Mouse (Mus musculus) MEL (cell line): Measurements from ENCODE around the gene Tapt1. TPM values are rescaled to one million over a fixed set of nuclear protein-coding genes. Genes with fewer than 3 reads are reported as not detected.

ENCODE experiments used
- DNase-seq: peaks from one replicate; pipeline ENCODE4 v3.0.0; 2011; ENCODE audit warnings: low read depth, low spot score
- H3K27ac ChIP-seq: 2 replicates; pipeline ENCODE4 v1.5.1; 2012; ENCODE audit warnings: low read depth, mild to moderate bottlenecking, control low read depth, low read length, moderate library complexity; ENCODE audit not compliant: control insufficient read depth
- H3K27me3 ChIP-seq, 2 experiments: fragments of 150-350 bp in 1 of 2; sonication (generic) in 1 of 2; 2 replicates each; pipeline ENCODE4 v1.6.1; 2012; ENCODE audit warnings: low read length in 2 of 2, mild to moderate bottlenecking in 2 of 2, improper control_type of control experiment in 1 of 2, moderate library complexity in 1 of 2; ENCODE audit not compliant: insufficient read depth in 2 of 2, control insufficient read depth in 1 of 2
- H3K36me3 ChIP-seq, 2 experiments: 2 replicates each; pipeline ENCODE4 v1.6.1; 2012 to 2014; ENCODE audit warnings: low read length in 2 of 2, improper control_type of control experiment in 1 of 2, inconsistent platforms in 1 of 2, mild to moderate bottlenecking in 1 of 2; ENCODE audit not compliant: insufficient read depth in 2 of 2, control insufficient read depth in 1 of 2
- H3K4me1 ChIP-seq, 2 experiments: fragments of 150-350 bp in 1 of 2; sonication (generic) in 1 of 2; 2 replicates each; pipeline ENCODE4 v1.6.1; 2012; ENCODE audit warnings: low read length in 2 of 2, improper control_type of control experiment in 1 of 2, mild to moderate bottlenecking in 1 of 2; ENCODE audit not compliant: insufficient read depth in 2 of 2, control insufficient read depth in 1 of 2
- H3K4me3 ChIP-seq, 2 experiments: fragments of 150-350 bp in 1 of 2; sonication (generic) in 1 of 2; 2 replicates each; pipeline ENCODE4 v1.5.1; 2012; ENCODE audit warnings: low read depth in 2 of 2, low read length in 2 of 2, mild to moderate bottlenecking in 2 of 2, moderate library complexity in 2 of 2, control low read depth in 1 of 2, improper control_type of control experiment in 1 of 2; ENCODE audit not compliant: control insufficient read depth in 1 of 2, insufficient read depth in 1 of 2
- H3K79me2 ChIP-seq: 2 replicates; pipeline ENCODE4 v1.6.1; 2012; ENCODE audit warnings: mild to moderate bottlenecking, low read length, moderate library complexity; ENCODE audit not compliant: control insufficient read depth, poor library complexity, insufficient read depth
- H3K9ac ChIP-seq: 2 replicates; pipeline ENCODE4 v1.6.1; 2012; ENCODE audit warnings: low read depth, mild to moderate bottlenecking, control low read depth, low read length, moderate library complexity; ENCODE audit not compliant: control insufficient read depth, poor library complexity, severe bottlenecking
- H3K9me3 ChIP-seq: fragments of 150-350 bp; sonication (generic); replicated peaks from 2 replicates; pipeline ENCODE4 v1.6.1; 2012; ENCODE audit warnings: mild to moderate bottlenecking, low read length, improper control_type of control experiment, moderate library complexity; ENCODE audit not compliant: insufficient read depth
- BHLHE40 ChIP-seq: IDR thresholded peaks from 2 replicates; pipeline ENCODE4 v1.6.1; 2012; ENCODE audit warnings: low read depth, mild to moderate bottlenecking, inconsistent platforms, low read length, improper control_type of control experiment, borderline replicate concordance
- CTCF ChIP-seq, 3 experiments: IDR thresholded peaks in 2 of 3; conservative IDR thresholded peaks in 1 of 3; 2 replicates each; pipeline ENCODE4 v1.5.1; 2011 to 2012; ENCODE audit warnings: low read length in 3 of 3, low read depth in 2 of 3, mild to moderate bottlenecking in 2 of 3, improper control_type of control experiment in 1 of 3, inconsistent platforms in 1 of 3, mixed read lengths in 1 of 3, moderate library complexity in 1 of 3; ENCODE audit not compliant: control insufficient read depth in 1 of 3, insufficient read depth in 1 of 3, poor library complexity in 1 of 3, severe bottlenecking in 1 of 3
- EP300 ChIP-seq, 2 experiments: IDR thresholded peaks; 2 replicates each; pipeline ENCODE4 v1.6.1; 2011; ENCODE audit warnings: improper control_type of control experiment in 2 of 2, low read length in 2 of 2, low read depth in 1 of 2, mild to moderate bottlenecking in 1 of 2
- ETS1 ChIP-seq: IDR thresholded peaks from 2 replicates; pipeline ENCODE4 v1.6.1; 2012; ENCODE audit warnings: low read depth, mild to moderate bottlenecking, inconsistent platforms, low read length, improper control_type of control experiment, moderate library complexity
- GABPA ChIP-seq: IDR thresholded peaks from 2 replicates; pipeline ENCODE4 v1.6.1; 2012; ENCODE audit warnings: low read depth, mild to moderate bottlenecking, inconsistent platforms, low read length, improper control_type of control experiment, moderate library complexity
- GATA1 ChIP-seq: IDR thresholded peaks from 2 replicates; pipeline ENCODE4 v1.6.1; 2011; ENCODE audit warnings: low read depth, low read length, improper control_type of control experiment
- MAFK ChIP-seq: IDR thresholded peaks from 2 replicates; pipeline ENCODE4 v1.6.1; 2011; ENCODE audit warnings: low read depth, mild to moderate bottlenecking, low read length, improper control_type of control experiment, borderline replicate concordance
- MEF2A ChIP-seq: IDR thresholded peaks from 2 replicates; pipeline ENCODE4 v1.6.1; 2014; ENCODE audit warnings: low read depth, mild to moderate bottlenecking, inconsistent platforms, low read length, improper control_type of control experiment; ENCODE audit not compliant: poor library complexity, insufficient replicate concordance, severe bottlenecking; ENCODE audit errors: extremely low read depth
- MYB ChIP-seq: IDR thresholded peaks from 2 replicates; pipeline ENCODE4 v1.6.1; 2011; ENCODE audit warnings: mild to moderate bottlenecking, low read depth, low read length, improper control_type of control experiment
- POLR2AphosphoS2 ChIP-seq: IDR thresholded peaks from 2 replicates; pipeline ENCODE4 v1.6.1; 2011; ENCODE audit warnings: low read length, improper control_type of control experiment
- POLR2AphosphoS5 ChIP-seq: IDR thresholded peaks from 2 replicates; pipeline ENCODE4 v1.6.1; 2012; ENCODE audit warnings: low read depth, borderline replicate concordance, mild to moderate bottlenecking, inconsistent platforms, low read length, moderate library complexity, mixed read lengths
- RAD21 ChIP-seq: IDR thresholded peaks from 2 replicates; pipeline ENCODE4 v1.6.1; 2011; ENCODE audit warnings: mild to moderate bottlenecking, low read depth, low read length, improper control_type of control experiment
- RCOR1 ChIP-seq: IDR thresholded peaks from 2 replicates; pipeline ENCODE4 v1.6.1; 2012; ENCODE audit warnings: low read depth, mild to moderate bottlenecking, inconsistent platforms, low read length, improper control_type of control experiment
- SMC3 ChIP-seq: IDR thresholded peaks from 2 replicates; pipeline ENCODE4 v1.6.1; 2011; ENCODE audit warnings: low read depth, low read length, improper control_type of control experiment
- TBP ChIP-seq: IDR thresholded peaks from 2 replicates; pipeline ENCODE4 v1.8.0; 2011; ENCODE audit warnings: low read depth, low read length, improper control_type of control experiment
- ZKSCAN1 ChIP-seq: IDR thresholded peaks from 2 replicates; pipeline ENCODE4 v1.6.1; 2012; ENCODE audit warnings: low read depth, mild to moderate bottlenecking, inconsistent platforms, low read length, improper control_type of control experiment, moderate library complexity
- ZNF384 ChIP-seq: IDR thresholded peaks from 2 replicates; pipeline ENCODE4 v1.6.1; 2012; ENCODE audit warnings: low read depth, mild to moderate bottlenecking, inconsistent platforms, low read length, improper control_type of control experiment
- polyA plus RNA-seq, 2 experiments: library from polyadenylated mRNA; stranded (reverse) in 1 of 2; unstranded in 1 of 2; fragments of >175 nt in 1 of 2; fragments of >200 nt in 1 of 2; gene quantifications; 2 replicates each; pipeline versions ENCODE4 v1.2.1 to v1.2.4; 2012; ENCODE audit warnings: low replicate concordance in 2 of 2, low read depth in 1 of 2; ENCODE audit not compliant: insufficient read length in 2 of 2, insufficient read depth in 1 of 2, missing spikeins in 1 of 2
- total RNA-seq: library from RNA; depleted of rRNA; stranded (reverse); fragments of 300-350 nt; gene quantifications from 2 replicates; pipeline ENCODE4 v1.2.3, GENCODE M21; 2012

Tapt1 gene
- total and polyA plus RNA-seq, 3 experiments = 47.0 to 64.6 TPM; not detected in 1

DNA sequence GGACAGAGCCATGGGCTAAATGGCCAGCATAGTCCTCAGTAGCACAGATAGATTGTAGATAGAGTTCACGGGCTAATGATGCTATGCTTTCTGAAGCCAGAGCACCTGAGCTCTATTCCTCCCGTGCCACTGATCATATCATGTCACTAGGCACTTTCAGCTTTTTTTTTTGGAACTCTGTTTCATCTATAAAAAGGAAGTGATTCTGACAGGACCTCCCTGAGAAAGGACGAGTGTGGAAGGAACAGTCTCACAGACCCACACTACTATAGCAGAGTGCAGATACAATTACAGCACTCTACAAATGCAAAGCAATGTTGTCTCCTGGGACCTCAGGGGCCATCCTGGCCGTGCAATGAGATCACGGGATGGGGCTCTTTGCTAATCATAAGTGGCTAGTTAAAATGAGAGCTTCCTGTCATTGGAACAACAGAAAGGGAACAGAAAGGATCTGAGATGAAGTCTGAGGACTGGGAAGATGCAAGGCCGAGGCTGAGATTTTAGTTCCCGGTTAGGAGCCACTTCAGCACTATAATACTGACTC, 62.1 kb downstream of the Tapt1 start:
- Histone ChIP-seq H3K9ac (no peak overlapping the region), H3K36me3 (no peaks in the 10 kb centered on the region), H3K9me3 (no peaks in the 10 kb centered on the region), H3K27ac (no peak overlapping the region), H3K4me3 (no peak overlapping the region), H3K4me1 (no peaks in the 10 kb centered on the region), H3K27me3 (0 out of 4 replicates have a peak, but pooled peaks cover 0 to under 1% of the 10 kb centered on the region in 2 experiments), H3K79me2 (no peaks in the 10 kb centered on the region)
- no peak for TF ChIP-seq GATA1
- no peak for TF ChIP-seq POLR2AphosphoS2
- no peak for DNase-seq

DNA sequence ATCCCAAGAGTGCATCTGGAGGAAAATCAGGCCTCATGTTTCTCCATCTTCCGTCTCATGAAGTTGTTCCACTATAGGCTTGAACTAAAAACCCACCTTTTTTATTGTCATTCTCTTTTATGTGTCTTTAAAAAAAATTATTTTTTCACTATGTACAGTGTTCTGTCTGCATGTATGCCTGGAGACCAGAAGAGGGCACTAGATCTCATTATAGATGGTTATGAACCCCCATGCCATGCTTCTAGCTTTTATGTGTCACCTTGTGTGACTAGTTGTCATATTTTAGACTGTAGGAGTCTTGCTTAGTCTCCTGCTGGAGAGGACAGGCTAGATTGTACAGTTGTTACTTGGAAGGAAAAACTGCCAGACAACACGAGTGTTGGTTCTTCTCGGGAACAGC, 63.1 kb downstream of the Tapt1 start:
- Histone ChIP-seq H3K9me3 (no peaks in the 10 kb centered on the region), H3K27ac (no peak overlapping the region), H3K36me3 (no peaks in the 10 kb centered on the region), H3K9ac (no peak overlapping the region), H3K4me3 (no peak overlapping the region), H3K4me1 (no peaks in the 10 kb centered on the region), H3K27me3 (0 out of 4 replicates have a peak, but pooled peaks cover 0 to 2% of the 10 kb centered on the region in 2 experiments), H3K79me2 (no peaks in the 10 kb centered on the region)
- DNase-seq = peak; percentile 22
- no peak for TF ChIP-seq ETS1
- no peak for TF ChIP-seq MAFK
- no peak for TF ChIP-seq MEF2A
- no peak for TF ChIP-seq TBP
- TF ChIP-seq RCOR1 = no peak
- no peak for TF ChIP-seq GABPA
- TF ChIP-seq ZKSCAN1 = no peak
- no peak for TF ChIP-seq POLR2AphosphoS2
- peak; percentile 42 for TF ChIP-seq RAD21
- no peak for TF ChIP-seq MYB
- TF ChIP-seq ZNF384 = peak; percentile 24; the same call in 1 of the 2 replicates
- no peak for TF ChIP-seq POLR2AphosphoS5
- peak; percentile 56 for TF ChIP-seq SMC3
- TF ChIP-seq GATA1 = no peak
- TF ChIP-seq BHLHE40 = no peak
- TF ChIP-seq EP300 (IDR thresholded peaks at IDR 0.05; ENCODE audit: low read depth in 1 of 2, low read length in 2 of 2) = no peak
- TF ChIP-seq CTCF (IDR thresholded peaks at IDR 0.05 in 2 of 3, conservative IDR thresholded peaks at IDR 0.05 in 1 of 3; ENCODE audit: control insufficient read depth in 1 of 3, insufficient read depth in 1 of 3, low read depth in 2 of 3, low read length in 3 of 3, poor library complexity in 1 of 3, severe bottlenecking in 1 of 3) = peak in 2 of 3 experiments; percentile 23 to 58; a peak in 2 of 6 replicates
